Mouse (Mus musculus): Measurements from ENCODE around the gene Cd79a.

DNA sequence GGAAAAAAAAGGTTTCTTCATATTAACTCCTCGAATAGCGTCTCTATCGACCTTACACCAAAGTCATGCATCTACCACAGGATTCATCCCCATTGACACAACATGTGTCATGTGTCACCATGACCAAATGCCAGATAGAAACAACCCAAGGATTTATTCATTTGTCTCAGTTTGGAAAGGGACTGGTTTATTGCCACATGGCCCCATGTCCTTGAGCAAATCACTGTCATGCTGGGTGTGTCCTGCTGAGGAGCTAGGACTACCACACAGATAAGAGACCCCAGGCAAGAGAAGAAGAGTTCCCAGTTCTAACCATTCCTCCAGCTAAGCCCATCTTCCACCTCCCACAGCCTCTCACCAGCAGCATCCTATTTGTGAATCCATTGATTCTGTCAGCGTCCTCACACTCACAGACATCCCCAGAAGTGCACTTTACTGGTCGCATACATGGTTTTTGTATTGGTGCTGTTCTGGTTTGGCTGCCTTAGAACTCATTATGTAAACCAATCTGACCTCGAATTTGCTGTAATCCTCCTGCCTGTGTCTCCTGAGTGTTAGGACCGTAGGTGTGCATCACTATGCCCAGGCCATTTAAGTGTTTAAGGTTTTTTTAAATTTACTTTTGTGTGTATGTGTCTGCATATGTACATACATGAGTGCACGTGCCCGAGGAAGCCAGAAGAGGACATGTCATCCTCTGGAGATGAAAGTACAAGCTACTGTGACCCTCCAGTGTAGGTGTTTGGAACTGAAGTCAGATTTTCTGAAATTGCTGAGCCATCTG lies 14.6 kb upstream of the Cd79a start:
- no peak for TF ChIP-seq CTCF (IDR thresholded peaks at IDR 0.05; ENCODE audit: control insufficient read depth, insufficient read depth, insufficient replicate concordance, low read depth, low read length)
- TF ChIP-seq POLR2A (IDR thresholded peaks at IDR 0.05; ENCODE audit: control insufficient read depth, low read depth, low read length), result no peak
